Mouse (Mus musculus) cerebellum, adult 18-20 months (tissue): ENCODE measurements around the gene Tfcp2.
"Not testable (repeated sequence)": the region's sequence is repeated elsewhere in the genome, so short reads cannot be mapped to it uniquely, and the experiment has no call there.

ENCODE experiments used
- DNase-seq, 2 experiments: peaks; one replicate each; pipeline ENCODE4 v3.0.0; 2021

The Tfcp2 gene

DNA sequence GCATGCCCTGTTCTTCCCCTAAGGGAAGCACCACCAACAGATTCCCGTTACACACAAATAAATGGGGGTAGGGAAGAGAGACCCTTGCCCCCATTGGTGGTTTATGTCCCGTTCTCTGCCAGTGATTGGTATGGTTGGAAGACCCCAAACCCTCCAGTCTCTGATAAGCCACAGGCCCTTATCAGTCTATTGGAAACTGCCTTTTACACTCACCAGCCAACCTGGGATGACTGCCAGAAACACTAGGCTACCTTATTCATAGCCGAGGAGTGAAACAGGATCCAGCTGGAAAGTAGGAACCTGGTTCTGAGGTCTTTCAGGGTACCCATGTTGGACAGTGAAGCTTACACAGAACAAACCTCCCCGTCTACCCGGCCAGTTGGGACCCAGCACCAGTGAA, 4.2 kb upstream of the Tfcp2 start:
- DNase-seq, result no peak

DNA sequence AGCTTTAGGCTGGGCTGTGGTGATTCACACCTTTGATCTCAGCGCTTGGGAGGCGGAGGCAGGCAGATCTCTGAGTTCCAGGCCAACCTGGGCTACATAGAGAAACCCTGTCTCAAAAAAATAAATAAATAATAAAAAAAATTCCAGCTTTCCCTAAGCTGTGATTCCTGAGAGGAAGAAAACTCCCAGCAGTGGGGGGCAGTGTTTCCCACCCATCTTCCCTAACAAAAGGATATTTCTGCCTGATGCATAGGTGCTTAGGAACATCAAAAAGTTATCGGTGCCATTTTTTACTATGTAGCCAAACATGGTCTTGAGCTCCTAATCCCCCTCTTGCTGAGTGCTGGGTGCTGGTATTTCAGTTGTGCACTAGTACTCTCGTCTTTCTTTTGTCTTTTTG, 1.5 kb downstream of the Tfcp2 start:
- peak in 1 of 2 experiments; percentile 12 for DNase-seq

DNA sequence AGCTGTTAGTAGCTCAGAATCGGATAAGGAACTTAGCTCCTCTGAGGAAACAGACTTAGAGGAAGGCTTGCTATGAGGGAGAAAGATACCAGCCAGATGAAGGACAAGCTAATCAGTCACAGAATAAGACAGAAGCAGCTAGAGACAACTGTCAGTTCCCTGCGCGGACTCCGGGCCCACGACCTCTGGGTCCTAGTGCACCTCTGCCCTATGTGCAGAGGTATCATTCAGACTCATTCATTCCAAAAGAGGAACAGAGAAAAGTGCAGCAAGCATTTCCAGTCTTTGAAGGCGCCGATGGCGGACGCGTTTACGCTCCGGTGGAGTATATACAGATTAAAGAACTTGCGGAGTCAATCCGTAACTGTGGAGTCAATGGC, 8.2 kb downstream of the Tfcp2 start:
- not testable (repeated sequence) for DNase-seq

DNA sequence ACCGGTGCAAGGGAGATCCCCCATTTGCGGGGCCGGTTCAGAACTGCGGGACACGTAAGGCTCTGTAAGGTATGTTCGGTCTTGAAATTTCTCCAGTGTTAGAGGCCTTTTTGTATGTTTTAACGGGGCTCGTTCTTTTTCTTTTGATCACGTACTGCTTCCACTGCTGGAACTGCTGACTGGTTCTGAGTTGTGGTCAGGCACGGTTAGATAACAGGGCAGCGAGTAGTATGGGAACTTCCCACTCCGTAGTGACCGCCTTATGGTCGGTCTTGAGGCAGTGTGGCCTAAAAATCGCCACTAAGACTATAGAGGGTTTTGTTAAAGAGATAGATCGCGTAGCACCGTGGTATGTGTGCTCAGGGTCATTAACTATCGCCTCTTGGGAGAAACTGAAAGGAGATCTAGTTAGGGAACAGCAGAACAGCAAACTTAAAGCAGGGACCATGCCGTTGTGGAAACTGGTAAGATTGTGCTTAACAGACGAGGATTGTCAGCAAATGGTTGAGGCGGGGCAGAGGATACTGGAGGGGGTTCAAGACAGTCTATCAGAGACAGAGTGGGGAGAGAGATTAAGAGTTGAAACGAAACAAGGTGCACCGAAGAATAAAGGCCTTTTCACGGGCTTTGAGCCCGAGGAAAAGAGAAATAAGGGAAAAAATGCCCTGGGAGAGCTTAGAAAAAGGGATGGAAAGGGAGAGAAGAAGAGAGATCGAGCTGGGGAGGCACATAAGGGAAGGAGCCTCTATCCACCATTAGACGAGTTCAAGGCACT, 8.7 kb downstream of the Tfcp2 start:
- DNase-seq, result not testable (repeated sequence)

DNA sequence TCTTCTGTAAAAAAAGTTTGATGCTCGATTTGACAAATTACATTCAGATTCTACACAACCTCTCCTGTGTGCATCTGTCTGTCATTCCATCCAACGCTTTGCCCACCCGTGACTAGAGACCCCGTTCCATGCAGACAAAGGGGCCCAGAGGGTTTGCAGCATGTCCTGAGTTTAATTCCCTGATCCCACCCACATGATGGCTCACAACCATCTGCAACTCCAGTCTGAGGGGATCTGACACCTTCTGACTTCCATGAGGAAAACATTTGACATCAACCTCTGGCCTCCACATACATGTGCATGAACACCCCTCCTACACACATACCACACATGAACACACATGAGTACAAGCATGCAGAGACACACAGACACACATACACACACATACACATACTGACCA, 10.4 kb downstream of the Tfcp2 start:
- DNase-seq, result no peak

DNA sequence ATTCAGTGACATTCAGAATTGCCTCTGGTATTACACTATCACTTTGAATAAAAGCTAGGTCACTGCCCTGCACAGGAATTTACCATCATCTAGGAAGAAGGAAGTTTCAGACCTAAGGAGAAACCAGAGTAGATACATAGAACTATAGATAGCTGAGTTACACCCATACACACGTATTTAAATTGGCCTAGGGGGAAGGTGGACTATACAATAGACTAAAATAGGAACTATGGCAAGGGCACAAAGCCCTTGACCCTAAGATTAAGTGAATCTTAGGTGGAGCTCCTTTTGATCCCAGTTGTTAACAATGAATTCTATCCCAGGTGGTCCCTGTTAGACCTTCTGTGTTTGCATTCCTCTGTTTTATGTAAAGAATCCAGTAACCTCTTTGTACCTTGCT, 10.8 kb downstream of the Tfcp2 start:
- not testable (repeated sequence) for DNase-seq

DNA sequence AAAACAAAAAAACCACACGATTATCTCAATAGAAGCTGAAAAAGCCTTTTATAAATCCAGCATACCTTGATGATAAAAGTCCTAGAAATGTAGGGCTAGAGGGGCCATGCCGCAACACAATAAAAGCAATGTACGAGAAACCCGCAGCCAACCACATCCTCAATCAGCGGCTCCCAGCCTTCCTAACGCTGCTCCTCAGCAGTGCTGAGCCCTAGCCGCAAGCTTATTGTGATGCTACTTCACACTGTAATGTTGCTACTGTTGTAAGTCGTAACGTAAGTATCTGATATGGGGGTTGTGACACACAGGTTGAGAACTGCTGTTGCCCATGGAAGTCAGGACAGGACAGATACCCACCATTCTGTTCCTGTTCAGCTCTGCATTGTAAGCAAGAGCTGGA, 12.4 kb downstream of the Tfcp2 start:
- DNase-seq, result no peak

DNA sequence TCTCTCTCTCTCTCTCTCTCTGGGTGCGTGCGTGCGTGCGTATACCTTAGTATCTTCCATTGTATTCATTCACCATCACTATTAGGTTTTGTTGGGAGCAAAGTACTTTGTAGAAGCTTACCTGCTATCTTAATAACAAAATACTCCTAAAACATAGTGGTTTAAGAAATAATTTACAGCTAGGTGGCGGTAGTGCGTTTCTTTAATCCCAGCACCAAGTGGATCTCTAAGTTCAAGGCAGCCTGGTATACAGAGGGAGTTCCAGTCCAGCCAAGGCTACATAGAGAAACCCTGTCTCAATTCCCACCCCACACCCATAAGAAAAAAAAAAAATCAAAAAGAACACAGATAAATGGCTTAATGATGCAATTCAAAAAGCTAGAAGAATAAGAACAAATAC, 13.9 kb downstream of the Tfcp2 start:
- DNase-seq, result peak; percentile 15 to 27

DNA sequence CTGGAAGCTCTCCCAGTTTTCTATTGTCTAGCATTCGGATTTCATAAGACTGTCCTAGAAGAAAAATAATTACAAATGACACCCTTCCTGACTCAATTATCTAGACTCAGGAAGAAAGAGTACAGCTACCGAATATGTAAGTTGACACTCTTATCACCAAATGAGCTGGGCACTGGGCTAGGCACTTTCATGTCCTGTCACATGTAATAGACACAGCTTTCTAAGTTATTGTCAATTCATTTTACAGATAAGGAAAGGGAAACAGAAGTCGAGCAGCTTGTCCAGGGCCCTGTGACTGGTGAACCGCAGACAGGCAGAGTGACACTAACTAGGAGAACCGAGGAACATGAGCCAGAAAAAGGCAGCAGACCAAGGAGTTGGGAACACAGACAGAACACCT, 23.9 kb downstream of the Tfcp2 start:
- no peak for DNase-seq

DNA sequence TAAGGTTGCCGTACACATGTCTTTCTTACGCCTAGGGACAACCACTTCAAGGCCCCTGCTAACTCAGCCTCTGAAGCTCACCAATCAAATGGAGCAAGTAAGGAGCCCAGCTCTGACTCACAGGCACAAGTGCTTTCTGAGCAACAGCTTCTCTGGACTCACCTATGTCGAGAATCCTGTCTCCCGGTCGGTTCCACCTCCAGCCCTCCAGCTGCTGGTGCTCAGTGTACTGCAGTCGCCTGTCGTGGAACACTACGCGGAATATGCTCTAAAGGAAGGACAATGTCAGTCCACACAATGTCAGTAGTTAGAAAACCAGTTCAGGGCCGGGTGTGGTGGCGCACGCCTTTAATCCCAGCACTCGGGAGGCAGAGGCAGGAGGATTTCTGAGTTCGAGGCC, 26.4 kb downstream of the Tfcp2 start:
- no peak for DNase-seq

DNA sequence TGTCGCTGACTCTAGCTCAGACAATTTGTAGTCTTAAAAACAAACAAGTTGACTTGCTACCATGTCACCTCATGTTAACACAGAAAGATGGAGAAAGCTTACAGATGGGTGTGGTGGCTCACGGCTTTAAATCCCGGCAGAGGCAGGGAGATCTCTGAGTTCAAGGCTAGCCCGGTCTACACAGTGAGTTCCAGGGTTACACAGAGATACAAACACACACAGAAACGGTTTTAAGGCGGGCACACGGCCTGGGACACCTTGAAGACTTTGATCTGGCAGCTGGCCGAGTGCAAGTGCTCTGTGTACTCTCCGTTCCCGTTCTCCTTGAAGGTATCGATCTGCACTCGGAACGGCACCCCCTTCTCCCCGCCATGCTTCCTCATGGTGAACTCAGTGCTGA, 31.5 kb downstream of the Tfcp2 start:
- no peak for DNase-seq

DNA sequence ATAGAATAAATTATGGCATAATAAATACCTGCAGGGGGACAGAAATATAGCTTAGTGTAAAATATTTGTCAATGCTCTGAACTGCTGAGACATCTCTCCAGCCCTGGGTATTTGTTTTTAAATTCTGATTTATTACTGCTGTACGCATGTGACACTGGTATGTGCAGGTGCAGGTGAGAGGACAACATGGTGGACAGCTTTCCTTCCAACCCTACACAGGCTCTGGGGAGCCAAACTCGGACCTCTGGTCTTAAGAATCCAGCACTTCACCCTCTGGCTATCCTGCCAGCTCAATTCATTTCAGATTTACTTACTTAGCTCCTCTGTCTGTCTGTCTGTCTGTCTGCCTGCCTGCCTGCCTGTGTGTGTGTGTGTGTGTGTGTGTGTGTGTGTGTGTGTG, 36.7 kb downstream of the Tfcp2 start:
- no peak for DNase-seq

DNA sequence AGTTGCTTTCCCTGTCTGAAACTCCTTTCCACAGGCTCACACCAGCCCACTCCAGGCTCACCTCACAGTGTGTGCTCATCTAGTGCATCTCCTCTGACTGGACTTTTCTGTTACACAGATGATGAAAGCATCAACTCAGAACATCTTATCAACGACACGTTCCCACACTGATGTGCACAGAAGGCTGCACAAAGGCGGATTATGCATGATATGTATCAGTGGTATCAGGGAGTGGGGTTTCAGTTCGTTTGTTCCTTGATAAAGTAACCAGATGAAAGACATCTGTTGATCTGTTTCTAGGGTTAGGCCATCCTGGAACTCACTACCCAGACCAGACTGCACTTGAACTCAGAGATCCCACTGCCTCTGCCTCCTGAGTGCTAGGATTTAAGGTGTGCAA, 38.4 kb downstream of the Tfcp2 start:
- no peak for DNase-seq

DNA sequence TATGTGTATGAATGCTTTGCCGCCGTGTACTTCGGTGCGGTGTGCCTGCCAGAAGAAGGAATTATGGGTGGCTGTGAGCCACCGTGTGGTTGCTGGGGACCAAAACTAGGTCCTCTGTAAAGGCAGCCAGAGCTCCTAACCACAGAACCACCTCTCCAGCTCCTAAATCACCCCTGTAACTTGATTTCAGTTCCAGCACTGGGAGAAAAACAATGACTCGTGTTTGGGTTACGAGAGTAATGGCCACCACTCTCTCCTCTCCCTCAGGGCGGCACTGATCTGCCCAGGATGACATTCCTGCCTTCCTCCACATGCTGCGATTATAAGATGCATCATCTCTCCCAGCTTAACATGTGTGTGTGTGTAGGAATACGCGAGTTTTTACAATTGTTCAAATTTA, 41.7 kb downstream of the Tfcp2 start:
- no peak for DNase-seq

DNA sequence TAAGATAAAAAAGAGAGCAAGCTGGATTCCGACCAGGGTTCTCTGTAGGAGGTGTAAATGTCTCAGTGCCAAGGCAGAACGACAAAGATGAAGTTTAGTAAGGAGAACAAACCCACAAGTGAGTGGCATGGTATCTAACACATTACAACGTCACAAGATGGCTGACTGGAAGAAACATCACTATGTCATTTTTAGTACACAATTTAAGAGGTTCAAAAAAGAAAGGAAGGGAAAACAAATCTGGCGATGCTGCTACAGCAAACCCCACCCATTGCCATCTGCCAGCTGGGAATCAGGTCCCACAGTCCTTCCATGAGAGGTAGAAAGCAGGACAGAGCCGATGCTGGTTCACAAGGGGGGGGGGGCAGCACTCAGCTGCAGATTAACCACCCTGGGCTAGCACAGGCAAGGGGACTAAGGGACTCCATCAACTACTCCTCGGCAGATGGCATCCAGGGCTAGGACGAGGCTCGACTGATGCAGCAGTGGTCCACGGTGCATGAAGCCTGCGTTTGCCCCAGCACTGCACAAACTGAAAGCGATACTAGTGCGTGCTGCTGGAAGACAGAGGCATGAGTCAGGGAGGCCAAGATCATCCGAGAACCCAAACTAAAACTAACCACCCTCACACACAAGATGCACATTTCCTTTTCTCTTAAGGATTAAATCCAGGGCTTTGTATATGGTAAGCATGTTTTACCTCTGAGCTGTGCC, 43.2 kb downstream of the Tfcp2 start:
- no peak for DNase-seq

DNA sequence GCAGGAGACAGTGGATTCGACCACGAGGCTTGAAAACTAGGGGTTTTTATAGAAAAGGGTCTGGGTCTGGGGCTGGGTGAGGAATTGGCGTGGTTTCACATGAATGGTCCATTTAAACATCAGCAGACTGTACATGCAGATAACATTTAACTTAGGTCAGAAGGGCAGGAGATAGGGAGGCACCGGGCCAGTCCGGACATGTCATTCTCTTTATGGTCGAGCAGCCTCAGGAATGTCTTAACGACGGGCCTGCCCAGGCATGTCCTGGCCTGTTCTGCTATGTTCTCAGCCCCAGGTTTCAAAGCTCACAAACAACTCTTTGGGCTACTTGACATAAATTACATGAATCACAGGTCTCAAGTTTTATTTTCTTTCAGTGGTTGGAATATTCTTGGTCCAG, 52.3 kb downstream of the Tfcp2 start:
- not testable (repeated sequence) for DNase-seq

DNA sequence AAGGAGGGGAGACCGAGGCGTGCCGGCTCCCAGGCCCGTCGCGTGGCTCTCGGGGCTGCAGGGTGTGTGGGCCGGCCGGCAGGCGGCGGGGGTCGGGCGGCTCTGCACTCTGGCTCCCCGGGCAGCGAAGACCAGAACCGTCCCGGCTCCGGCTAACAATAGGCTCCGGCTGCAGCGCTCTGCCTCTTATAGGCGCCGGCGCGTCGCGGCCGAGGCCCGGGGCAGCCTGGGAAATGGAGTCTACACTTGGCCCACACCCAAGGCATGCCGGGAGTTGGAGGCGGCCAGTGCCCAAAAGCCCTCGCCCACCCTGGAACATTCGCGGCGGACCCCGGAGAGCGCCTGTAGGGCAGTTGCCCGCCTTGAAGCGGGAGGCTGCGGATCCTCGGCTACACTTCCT, 56.7 kb downstream of the Tfcp2 start, which contains the start of gene Csrnp2:
Gene Csrnp2, minus strand, starts transcription at position 387 of the 400 bp plus-strand sequence.
- DNase-seq, result peak; percentile 93 to 96

DNA sequence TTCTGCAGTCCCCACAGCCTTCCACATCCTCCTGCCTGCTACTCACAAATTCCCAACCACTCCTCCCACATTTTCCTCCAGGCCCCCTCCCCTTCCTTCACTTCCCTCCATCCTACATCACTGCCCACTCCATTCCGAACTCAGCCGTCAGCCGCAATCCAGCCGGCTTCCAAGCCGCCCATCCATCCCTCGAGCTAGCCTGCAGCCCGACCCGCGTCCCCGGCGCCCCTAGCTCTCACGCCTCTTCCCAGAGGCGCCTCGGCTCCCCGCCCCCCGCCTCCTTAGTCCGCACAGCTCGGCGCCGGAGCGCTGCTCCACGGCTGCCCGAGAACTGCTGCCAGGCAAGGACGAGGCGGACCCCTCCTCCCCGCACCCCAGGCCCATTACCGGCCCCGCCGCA, 57.2 kb downstream of the Tfcp2 start:
- peak in 1 of 2 experiments; percentile 42 for DNase-seq

DNA sequence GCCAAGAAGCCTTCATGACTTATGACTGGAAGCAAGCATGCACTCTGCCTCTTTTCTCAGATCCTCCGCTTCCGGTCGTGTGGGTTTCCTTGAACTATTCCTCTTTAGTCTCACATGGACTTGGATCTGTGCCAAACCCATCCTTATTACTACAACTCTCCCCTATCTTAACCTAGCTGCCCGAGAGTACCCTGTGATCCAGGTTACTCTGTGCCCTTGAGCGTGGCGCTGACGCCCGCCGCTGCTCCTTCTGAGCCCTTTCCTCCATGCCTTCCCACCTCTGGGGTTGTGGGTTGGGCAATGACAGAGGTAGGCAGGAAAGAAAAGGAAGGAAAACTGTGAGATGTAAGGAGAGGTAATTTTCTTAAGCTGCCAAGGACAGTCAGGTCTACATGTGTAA, 59.8 kb downstream of the Tfcp2 start:
- no peak for DNase-seq

DNA sequence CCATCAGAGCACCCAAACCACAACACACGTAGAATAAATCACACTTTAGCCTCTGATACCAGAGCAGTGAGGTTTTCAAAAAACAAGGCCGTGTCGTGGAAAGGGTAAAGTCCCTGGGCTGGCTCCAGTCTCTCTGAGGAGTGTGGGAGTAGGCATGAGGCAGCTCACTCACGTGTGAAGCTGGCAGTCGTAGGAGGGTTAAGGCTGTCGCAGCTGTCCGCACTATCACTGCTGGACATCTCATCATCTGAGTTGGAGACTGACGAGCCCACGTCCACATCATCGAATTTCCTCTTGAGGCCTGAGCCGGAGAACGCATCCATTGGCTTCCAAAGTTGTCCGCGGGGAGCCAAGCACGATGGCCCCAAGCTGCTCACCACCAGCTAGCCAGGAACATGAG, 62.5 kb downstream of the Tfcp2 start:
- DNase-seq, result no peak

DNA sequence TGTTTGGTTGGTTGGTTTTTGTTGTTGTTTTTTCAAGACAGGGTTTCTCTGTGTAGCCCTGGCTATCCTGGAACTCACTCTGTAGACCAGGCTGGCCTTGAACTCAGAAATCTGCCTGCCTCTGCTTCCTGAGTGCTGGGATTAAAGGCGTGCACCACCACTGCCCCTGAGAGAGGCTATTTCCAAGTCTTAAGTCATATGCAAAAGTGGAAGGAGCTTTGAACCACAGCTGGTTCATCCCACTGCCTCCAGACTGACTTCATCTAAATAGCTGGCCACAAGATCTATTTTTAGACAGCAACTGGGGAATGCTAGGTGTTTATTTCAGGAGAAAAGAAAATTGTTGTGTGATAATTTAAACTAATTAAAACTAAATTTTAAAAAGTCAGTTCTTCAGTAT, 63.5 kb downstream of the Tfcp2 start:
- not testable (repeated sequence) for DNase-seq

DNA sequence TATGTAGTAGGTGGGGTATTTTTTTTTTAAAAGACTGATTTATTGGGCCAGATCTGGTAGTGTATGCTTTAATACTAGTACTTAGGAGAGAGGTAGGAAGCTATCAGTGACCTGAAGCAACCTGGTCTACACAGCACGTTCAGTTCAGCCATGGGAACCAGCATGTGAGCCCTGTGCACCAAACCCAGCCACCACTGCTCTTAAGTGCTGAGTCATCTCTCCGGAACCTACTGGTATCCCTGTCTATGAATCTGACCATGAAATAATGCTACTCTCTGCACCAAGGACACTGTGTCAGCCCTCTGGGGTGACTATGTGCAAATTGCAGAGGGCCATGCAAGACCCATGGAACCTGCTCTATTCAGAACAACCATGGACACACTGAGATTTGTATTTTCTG, 64.8 kb downstream of the Tfcp2 start:
- DNase-seq, result no peak

DNA sequence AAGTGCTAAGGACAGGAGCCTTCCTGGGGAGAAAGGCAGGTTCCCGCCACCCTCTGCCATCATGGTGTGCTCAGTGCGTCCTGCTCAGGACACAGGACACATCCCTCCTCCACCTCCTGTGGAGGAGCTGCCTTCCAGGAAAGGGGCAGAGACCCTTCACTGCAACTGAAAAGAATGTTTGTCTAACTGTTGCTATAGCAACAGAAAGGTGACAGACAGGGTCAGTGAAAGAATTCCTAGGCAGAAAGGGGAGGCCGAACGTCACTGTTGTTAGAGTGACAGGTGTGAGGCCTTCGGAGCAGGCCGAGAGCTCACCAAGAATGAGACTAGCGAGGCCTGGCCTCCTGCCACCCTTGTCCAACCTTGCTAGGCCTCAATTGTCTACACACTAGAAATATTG, 65.4 kb downstream of the Tfcp2 start:
- DNase-seq, result no peak

DNA sequence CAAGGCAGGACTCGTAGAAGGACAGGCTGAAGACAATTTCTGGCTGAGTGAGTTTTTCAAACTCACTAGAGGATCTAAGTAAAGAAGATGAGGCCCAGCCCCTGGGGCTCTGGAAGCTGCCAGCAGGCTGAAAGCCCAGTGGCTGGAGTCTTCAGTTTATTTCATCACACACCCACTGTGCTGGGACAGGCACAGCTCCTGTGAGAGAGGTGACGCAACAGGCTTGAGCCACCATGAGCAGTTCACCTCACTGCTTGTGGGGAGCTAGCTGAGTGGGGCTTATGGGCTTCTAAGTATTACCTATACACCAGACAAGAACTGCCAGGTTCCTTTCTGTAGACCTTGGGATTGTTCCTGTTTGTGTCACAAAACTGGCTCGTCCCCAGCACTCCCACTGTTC, 66.2 kb downstream of the Tfcp2 start:
- DNase-seq, result no peak

DNA sequence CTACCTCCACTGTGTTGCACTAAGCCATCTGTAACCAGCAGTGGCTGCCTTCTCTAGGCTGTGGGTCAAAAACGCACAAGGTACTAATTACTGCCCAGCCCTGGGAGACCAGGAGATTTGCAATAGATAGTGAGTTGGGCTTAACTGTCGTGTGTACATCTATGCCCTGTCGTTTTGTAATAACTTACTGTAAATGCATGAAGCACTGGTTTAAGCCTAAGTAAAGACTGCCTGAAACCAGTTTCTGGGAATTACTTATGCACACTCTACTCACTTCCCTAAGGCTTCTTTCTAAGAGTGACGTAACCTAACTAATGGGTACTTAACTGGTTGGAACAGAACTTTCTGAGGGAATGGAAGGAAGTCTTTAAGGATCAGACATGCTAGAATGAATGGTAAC, 72.9 kb downstream of the Tfcp2 start:
- DNase-seq, result no peak
